Mouse (Mus musculus) heart, postnatal 14 days (tissue): ENCODE results near the gene Slc22a29. TPM values are rescaled to one million over a fixed set of nuclear protein-coding genes. Genes with fewer than 3 reads are reported as not detected.
A peak's percentile ranks its signal among the peaks of the same experiment; 100 is the strongest.
"Not testable (repeated sequence)": the region's sequence is repeated elsewhere in the genome, so short reads cannot be mapped to it uniquely, and the experiment has no call there.

Experiments
- DNase-seq, 2 experiments: peaks; one replicate each; pipeline ENCODE4 v3.0.0; 2021 to 2022
- intact Hi-C: fragments of 180-260 bp; cut with DNase I; formaldehyde crosslinking; loops from one replicate; pipeline ENCODE4 v1.15.1; 2025
- long read RNA-seq, 2 experiments: library from polyadenylated mRNA; stranded (forward); transcript quantifications; one replicate each; pipeline ENCODE4 v2.0.0; 2021
- total RNA-seq, 2 experiments: library from RNA; stranded (reverse); gene quantifications; 2 replicates each; pipeline ENCODE4 v1.2.3; 2021

Gene Slc22a29
- total RNA-seq: not detected
- long read RNA-seq, experiment 1: 0 reads
- long read RNA-seq, experiment 2: 0 reads

DNA sequence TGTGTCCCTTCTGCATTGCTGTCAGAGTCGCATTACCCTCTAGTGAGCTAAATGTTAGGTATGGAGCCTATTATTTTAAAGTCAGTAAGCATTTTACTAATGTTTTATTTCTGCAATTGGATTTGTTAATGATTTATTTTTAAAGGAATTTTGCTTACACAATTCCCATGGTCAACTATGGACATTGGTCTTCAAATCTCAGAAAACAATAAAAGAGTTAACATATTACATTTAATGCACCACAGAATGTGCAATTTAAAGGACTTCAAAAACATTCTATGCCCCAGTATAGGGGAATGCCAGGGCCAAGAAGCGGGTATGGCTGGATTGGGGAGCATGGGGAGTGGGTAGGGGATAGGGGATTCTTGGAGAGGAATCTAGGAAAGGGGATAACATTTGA is at the start of gene Slc22a29:
Slc22a29 (minus strand) TSS at position 101 of the 400 bp plus-strand sequence.
- DNase-seq: no peak
- intact Hi-C loops: no loop called here

DNA sequence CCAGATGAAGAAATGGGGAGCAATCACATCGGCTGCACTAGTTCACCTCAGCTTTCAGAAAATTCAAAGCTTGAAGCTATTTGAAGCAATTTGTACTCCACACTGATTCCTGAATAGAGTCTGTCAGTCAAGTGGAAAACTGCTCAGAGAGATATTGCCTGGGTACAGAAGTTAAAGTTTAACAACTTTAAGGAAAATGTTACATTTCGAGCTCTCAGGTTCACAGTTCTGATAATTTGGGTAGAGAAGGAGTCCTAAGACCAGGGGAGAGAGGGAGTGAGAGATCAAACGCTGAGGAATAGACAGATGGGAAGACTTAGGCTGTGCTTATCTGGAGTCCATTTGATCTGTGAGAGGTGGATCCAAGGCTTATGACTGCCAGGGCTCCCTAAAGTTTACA is 46.6 kb upstream of the Slc22a29 start:
- intact Hi-C loops: no loop called here
- no peak for DNase-seq

- no peak for DNase-seq
- intact Hi-C loops: no loop called here
Measured at GRCm38 (mm10) chr19:8252705-8253037, 34.0 kb upstream of the Slc22a29 start.

DNA sequence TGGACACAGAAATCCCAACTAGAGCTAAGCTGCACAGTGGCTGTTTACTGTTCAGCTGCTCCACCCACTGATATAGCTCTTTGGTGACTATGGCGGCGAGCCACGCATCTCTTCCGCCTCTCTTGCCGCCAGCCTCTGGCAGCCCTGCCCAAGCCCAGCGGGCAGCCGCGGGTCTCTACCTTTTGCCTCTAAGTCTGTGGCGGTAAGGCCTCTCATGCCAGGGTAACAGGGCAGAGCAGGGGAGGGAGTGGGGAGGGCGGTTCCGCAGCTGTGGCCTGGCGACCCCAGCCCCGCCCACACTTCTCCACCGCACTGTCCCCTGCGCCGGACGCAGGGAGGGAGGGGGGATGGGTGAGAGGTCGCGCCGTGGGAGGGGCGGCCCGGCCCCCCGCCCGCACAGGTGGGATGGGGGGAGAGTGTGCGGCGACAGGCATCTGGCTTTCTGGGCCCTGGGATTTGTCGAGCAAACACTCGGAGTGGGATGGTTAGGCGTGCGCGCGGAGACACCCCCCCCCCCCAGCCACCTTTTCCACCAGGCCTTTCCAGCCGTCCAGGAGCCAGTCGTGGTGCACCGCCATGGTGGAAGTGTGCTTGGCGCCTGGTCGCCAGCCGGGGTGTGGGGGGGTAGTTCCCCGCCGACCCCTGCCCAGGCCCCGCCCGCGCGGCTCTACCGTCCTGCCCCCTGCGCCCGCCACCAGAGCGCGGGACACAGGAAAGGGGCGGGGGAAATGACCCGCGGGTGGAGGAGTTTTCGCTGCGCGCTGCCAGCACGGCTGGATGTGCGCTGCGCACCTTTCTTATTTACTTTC is 33.4 kb upstream of the Slc22a29 start:
- intact Hi-C loops: no loop called here
- peak; percentile 26 to 49 for DNase-seq

DNA sequence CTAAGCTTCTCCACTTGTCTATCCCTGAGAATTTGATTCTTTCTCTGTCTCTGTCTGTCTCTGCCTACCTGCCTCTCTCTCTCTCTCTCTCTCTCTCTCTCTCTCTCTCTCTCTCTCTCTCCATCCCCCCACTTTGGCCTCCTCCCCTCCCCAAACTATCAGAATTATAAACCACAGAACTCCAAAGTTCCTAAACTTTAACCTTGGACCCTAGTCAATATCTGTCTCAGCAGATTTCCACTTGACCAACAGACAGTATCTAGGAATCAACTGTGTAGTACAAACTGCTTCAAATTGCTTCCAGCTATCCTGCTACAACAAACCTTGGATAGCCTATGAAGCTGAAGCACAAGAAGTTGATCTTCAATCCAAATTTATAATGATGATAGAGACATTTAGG is 10.2 kb upstream of the Slc22a29 start:
- intact Hi-C loops: no loop called here
- no peak for DNase-seq

- intact Hi-C loops: no loop called here
- no peak for DNase-seq
Measured at GRCm38 (mm10) chr19:8148787-8149523, 69.7 kb downstream of the Slc22a29 start.

GRCm38 (mm10) chr19:8142716-8143115 is 76.0 kb downstream of the Slc22a29 start:
- intact Hi-C loops, DNase-seq: not testable (repeated sequence)

GRCm38 (mm10) chr19:8134127-8134841 is 84.4 kb downstream of the Slc22a29 start:
- DNase-seq: not testable (repeated sequence)
- intact Hi-C loops: loop anchor here (10.0 kb wide), 1 partner anchor 281 kb away; no protein-coding TSS in a partner anchor

- DNase-seq: not testable (repeated sequence)
- intact Hi-C loops: loop anchor here (10.0 kb wide), 1 partner anchor 283 kb away; no protein-coding TSS in a partner anchor
Measured at GRCm38 (mm10) chr19:8131881-8132280, 86.8 kb downstream of the Slc22a29 start, which contains the start of gene Slc22a28. Gene Slc22a28, minus strand, starts transcription at chr19:8131982.

Other genes with a start within 250 kb of the Slc22a29 start
- not detected for gene Slc22a28, start 86.9 kb downstream of the Slc22a29 start, total RNA-seq
- gene Slc22a30, start 186.2 kb upstream of the Slc22a29 start, total RNA-seq: not detected